Mouse (Mus musculus) CH12.LX (cell line): ENCODE data around the gene Pias1. TPM values are rescaled to one million over a fixed set of nuclear protein-coding genes. Genes with fewer than 3 reads are reported as not detected.

Experiments used
- DNase-seq: peaks from one replicate; pipeline ENCODE4 v3.0.0-alpha.2; 2013; ENCODE audit errors: extremely low read depth
- H3K27ac ChIP-seq: 2 replicates; pipeline ENCODE4 v1.5.1; 2012; ENCODE audit warnings: low read depth, mild to moderate bottlenecking, control low read depth, moderate library complexity; ENCODE audit not compliant: insufficient read depth
- H3K27me3 ChIP-seq: replicated peaks from 2 replicates; pipeline ENCODE3; 2012; ENCODE audit warnings: inconsistent platforms
- H3K36me3 ChIP-seq, 2 experiments: replicated peaks in 1 of 2; 2 replicates each; pipeline versions ENCODE3 to v1.6.1; 2012; ENCODE audit warnings: inconsistent platforms in 1 of 2, low read length in 1 of 2, mild to moderate bottlenecking in 1 of 2, mixed read lengths in 1 of 2, moderate library complexity in 1 of 2; ENCODE audit not compliant: control insufficient read depth in 1 of 2, insufficient read depth in 1 of 2
- H3K4me1 ChIP-seq, 2 experiments: 2 replicates each; pipeline ENCODE4 v1.6.1; 2012; ENCODE audit warnings: inconsistent platforms in 1 of 2, moderate library complexity in 1 of 2; ENCODE audit not compliant: insufficient read depth in 2 of 2, control insufficient read depth in 1 of 2
- H3K4me2 ChIP-seq: 2 replicates; pipeline ENCODE4 v1.6.1; 2012; ENCODE audit warnings: low read depth, mild to moderate bottlenecking, control low read depth; ENCODE audit not compliant: poor library complexity, insufficient read depth, severe bottlenecking
- H3K4me3 ChIP-seq, 3 experiments: fragments of 150-350 bp in 1 of 3; sonication (generic) in 1 of 3; replicated peaks in 1 of 3; 2 replicates each; pipeline versions ENCODE3 to v1.5.1; 2011 to 2012; ENCODE audit warnings: low read depth in 2 of 3, low read length in 2 of 3, mild to moderate bottlenecking in 2 of 3, moderate library complexity in 2 of 3, control low read depth in 1 of 3, improper control_type of control experiment in 1 of 3, inconsistent platforms in 1 of 3, mixed read lengths in 1 of 3; ENCODE audit not compliant: poor library complexity in 1 of 3
- H3K79me2 ChIP-seq: replicated peaks from 2 replicates; pipeline ENCODE4 v1.6.1; 2012; ENCODE audit warnings: mild to moderate bottlenecking, moderate library complexity; ENCODE audit not compliant: control insufficient read depth, poor library complexity, insufficient read depth, severe bottlenecking; ENCODE audit errors: extremely low read depth
- H3K9ac ChIP-seq: 2 replicates; pipeline ENCODE4 v1.6.1; 2012; ENCODE audit warnings: low read depth, mild to moderate bottlenecking, control low read depth, moderate library complexity; ENCODE audit not compliant: insufficient read depth
- H3K9me3 ChIP-seq: replicated peaks from 2 replicates; pipeline ENCODE3; 2012; ENCODE audit warnings: low read length, inconsistent platforms, mixed read lengths
- CHD1 ChIP-seq: IDR thresholded peaks from 2 replicates; pipeline ENCODE4 v1.6.1; 2012; ENCODE audit warnings: low read depth, low read length, improper control_type of control experiment, inconsistent platforms
- CHD2 ChIP-seq: IDR thresholded peaks from 2 replicates; pipeline ENCODE4 v1.6.1; 2011; ENCODE audit warnings: low read length, improper control_type of control experiment
- CTCF ChIP-seq, 2 experiments: IDR thresholded peaks in 1 of 2; conservative IDR thresholded peaks in 1 of 2; 2 replicates each; pipeline ENCODE4 v1.5.1; 2011 to 2012; ENCODE audit warnings: low read depth in 2 of 2, low read length in 2 of 2, improper control_type of control experiment in 1 of 2, inconsistent platforms in 1 of 2, mild to moderate bottlenecking in 1 of 2, moderate library complexity in 1 of 2
- E2F4 ChIP-seq: IDR thresholded peaks from 2 replicates; pipeline ENCODE4 v1.6.1; 2011; ENCODE audit warnings: low read depth, low read length, improper control_type of control experiment; ENCODE audit not compliant: insufficient replicate concordance
- ELF1 ChIP-seq: IDR thresholded peaks from 2 replicates; pipeline ENCODE4 v1.6.1; 2014; ENCODE audit warnings: low read depth, mild to moderate bottlenecking, inconsistent platforms, low read length, improper control_type of control experiment
- EP300 ChIP-seq: IDR thresholded peaks from 2 replicates; pipeline ENCODE4 v1.6.1; 2011; ENCODE audit warnings: low read length, improper control_type of control experiment
- ETS1 ChIP-seq: conservative IDR thresholded peaks from 2 replicates; pipeline ENCODE4 v1.6.1; 2012; ENCODE audit warnings: low read depth, mild to moderate bottlenecking, inconsistent platforms, low read length, improper control_type of control experiment, moderate library complexity
- GABPA ChIP-seq: IDR thresholded peaks from 2 replicates; pipeline ENCODE4 v1.6.1; 2012; ENCODE audit warnings: low read depth, low read length, improper control_type of control experiment, inconsistent platforms; ENCODE audit not compliant: insufficient replicate concordance
- HCFC1 ChIP-seq: IDR thresholded peaks from 2 replicates; pipeline ENCODE4 v1.6.1; 2012; ENCODE audit warnings: low read depth, mild to moderate bottlenecking, inconsistent platforms, low read length, improper control_type of control experiment
- IRF4 ChIP-seq: IDR thresholded peaks from 2 replicates; pipeline ENCODE4 v1.6.1; 2014; ENCODE audit warnings: low read depth, mild to moderate bottlenecking, inconsistent platforms, low read length, improper control_type of control experiment
- JUN ChIP-seq: IDR thresholded peaks from 2 replicates; pipeline ENCODE4 v1.6.1; 2011; ENCODE audit warnings: low read depth, mild to moderate bottlenecking, low read length, improper control_type of control experiment, moderate library complexity; ENCODE audit not compliant: insufficient read depth
- JUND ChIP-seq: conservative IDR thresholded peaks from 2 replicates; pipeline ENCODE4 v1.6.1; 2011; ENCODE audit warnings: low read depth, low read length, improper control_type of control experiment
- MAFK ChIP-seq: IDR thresholded peaks from 2 replicates; pipeline ENCODE4 v1.6.1; 2011; ENCODE audit warnings: low read length, improper control_type of control experiment; ENCODE audit not compliant: insufficient replicate concordance
- MAX ChIP-seq: IDR thresholded peaks from 2 replicates; pipeline ENCODE4 v1.6.1; 2011; ENCODE audit warnings: low read length, improper control_type of control experiment
- MAZ ChIP-seq: IDR thresholded peaks from 2 replicates; pipeline ENCODE4 v1.6.1; 2012; ENCODE audit warnings: low read depth, mild to moderate bottlenecking, inconsistent platforms, low read length, improper control_type of control experiment, moderate library complexity
- MEF2A ChIP-seq: IDR thresholded peaks from 2 replicates; pipeline ENCODE4 v1.6.1; 2014; ENCODE audit warnings: low read depth, mild to moderate bottlenecking, inconsistent platforms, low read length, improper control_type of control experiment, borderline replicate concordance
- MXI1 ChIP-seq: IDR thresholded peaks from 2 replicates; pipeline ENCODE4 v1.6.1; 2011; ENCODE audit warnings: mild to moderate bottlenecking, low read depth, low read length, improper control_type of control experiment
- MYC ChIP-seq: IDR thresholded peaks from 2 replicates; pipeline ENCODE4 v1.6.1; 2011; ENCODE audit warnings: low read depth, mild to moderate bottlenecking, improper control_type of control experiment, low read length
- NELFE ChIP-seq: IDR thresholded peaks from 2 replicates; pipeline ENCODE4 v1.6.1; 2011; ENCODE audit warnings: low read depth, low read length, improper control_type of control experiment
- NRF1 ChIP-seq: IDR thresholded peaks from 2 replicates; pipeline ENCODE4 v1.6.1; 2014; ENCODE audit warnings: low read depth, mild to moderate bottlenecking, inconsistent platforms, low read length, improper control_type of control experiment, moderate library complexity
- PAX5 ChIP-seq: IDR thresholded peaks from 2 replicates; pipeline ENCODE4 v1.6.1; 2012; ENCODE audit warnings: low read length, inconsistent platforms, mixed read lengths
- POLR2AphosphoS2 ChIP-seq: IDR thresholded peaks from 2 replicates; pipeline ENCODE4 v1.6.1; 2011; ENCODE audit warnings: low read depth, low read length, improper control_type of control experiment
- RAD21 ChIP-seq: IDR thresholded peaks from 2 replicates; pipeline ENCODE4 v1.6.1; 2011; ENCODE audit warnings: low read depth, mild to moderate bottlenecking, low read length, improper control_type of control experiment, moderate library complexity
- RCOR1 ChIP-seq: conservative IDR thresholded peaks from 2 replicates; pipeline ENCODE4 v1.6.1; 2012; ENCODE audit warnings: low read depth, mild to moderate bottlenecking, inconsistent platforms, low read length, improper control_type of control experiment
- SMC3 ChIP-seq: IDR thresholded peaks from 2 replicates; pipeline ENCODE4 v1.6.1; 2011; ENCODE audit warnings: low read depth, low read length, improper control_type of control experiment
- TBP ChIP-seq: conservative IDR thresholded peaks from 2 replicates; pipeline ENCODE4 v1.6.1; 2011; ENCODE audit warnings: low read depth, low read length, improper control_type of control experiment
- UBTF ChIP-seq: IDR thresholded peaks from 2 replicates; pipeline ENCODE4 v1.6.1; 2012; ENCODE audit warnings: low read depth, mild to moderate bottlenecking, inconsistent platforms, low read length, improper control_type of control experiment, moderate library complexity
- USF1 ChIP-seq: IDR thresholded peaks from 2 replicates; pipeline ENCODE4 v1.6.1; 2014; ENCODE audit warnings: low read depth, mild to moderate bottlenecking, inconsistent platforms, low read length, improper control_type of control experiment
- ZC3H11A ChIP-seq: IDR thresholded peaks from 2 replicates; pipeline ENCODE4 v1.6.1; 2012; ENCODE audit warnings: low read depth, mild to moderate bottlenecking, inconsistent platforms, low read length, improper control_type of control experiment
- ZMIZ1 ChIP-seq: IDR thresholded peaks from 2 replicates; pipeline ENCODE4 v1.6.1; 2012; ENCODE audit warnings: low read depth, mild to moderate bottlenecking, inconsistent platforms, low read length, improper control_type of control experiment
- ZNF384 ChIP-seq: IDR thresholded peaks from 2 replicates; pipeline ENCODE4 v1.6.1; 2012; ENCODE audit warnings: low read depth, low read length, improper control_type of control experiment, inconsistent platforms
- dilution Hi-C: fragments of 300-500 bp; cut with MboI; formaldehyde crosslinking; loops from 2 replicates; pipeline ENCODE4 v1.14.3; 2020; ENCODE audit warnings: low sequenced_read_pairs; ENCODE audit not compliant: extremely low pct_unique_long_range_greater_than_20kb, extremely low pct_ligation_motif_present
- in situ Hi-C: fragments of 300-500 bp; cut with MboI; formaldehyde crosslinking; loops from 3 replicates; pipeline ENCODE4 v1.14.3; 2019; ENCODE audit warnings: low sequenced_read_pairs, low pct_ligation_motif_present, low pct_unique_long_range_greater_than_20kb, mixed read lengths
- polyA plus RNA-seq: library from polyadenylated mRNA; unstranded; fragments of >175 nt; gene quantifications from 2 replicates; pipeline ENCODE4 v1.2.1, GENCODE M21; 2012; ENCODE audit warnings: low read depth; ENCODE audit not compliant: insufficient read length
- total RNA-seq, 2 experiments: library from RNA; depleted of rRNA; stranded (reverse); fragments of 300-350 nt in 1 of 2; fragments of >200 nt in 1 of 2; gene quantifications; 2 replicates each; pipeline ENCODE4 v1.2.3; 2012 to 2014

Gene Pias1
- total and polyA plus RNA-seq, 3 experiments: 8.0 to 22.7 (median 11.9) TPM

DNA sequence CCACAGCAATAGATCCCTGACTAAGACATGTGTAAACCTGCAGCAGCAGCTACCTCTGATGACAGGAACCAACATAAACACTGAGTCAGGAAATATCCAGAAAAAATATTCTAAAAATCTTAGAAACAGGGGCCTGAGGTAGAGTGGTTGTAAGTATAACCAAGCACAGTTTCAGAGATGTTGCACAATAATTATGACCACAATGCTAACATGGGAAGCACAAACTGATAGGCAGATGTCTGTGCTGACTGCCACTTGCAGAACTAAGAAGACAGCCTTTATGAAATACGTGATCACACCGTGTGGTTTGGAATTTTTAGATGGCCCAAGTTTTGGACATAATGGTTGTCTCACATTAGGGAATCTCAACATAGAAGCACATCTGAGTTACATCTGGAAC, 83.9 kb downstream of the Pias1 start:
- Histone ChIP-seq H3K27ac (no peak overlapping the region), H3K9ac (no peak overlapping the region), H3K36me3 (peaks cover 18 to 63% of the 10 kb centered on the region in 2 experiments), H3K4me1 (no peaks in the 10 kb centered on the region), H3K4me3 (no peak overlapping the region), H3K4me2 (no peak overlapping the region), H3K27me3 (no peaks in the 10 kb centered on the region), H3K9me3 (peaks cover 8% of the 10 kb centered on the region), H3K79me2 (no peaks in the 10 kb centered on the region)
- TF ChIP-seq MYC (no peak), CHD1 (no peak), IRF4 (no peak), NRF1 (no peak), MAFK (no peak), MXI1 (no peak), UBTF (no peak), GABPA (no peak), ELF1 (no peak), RCOR1 (no peak), JUN (no peak), SMC3 (no peak), ZMIZ1 (no peak), ZC3H11A (no peak), USF1 (no peak), ETS1 (no peak), JUND (no peak), POLR2AphosphoS2 (no peak), EP300 (no peak), HCFC1 (no peak)
- dilution Hi-C loops: no loop called here
- in situ Hi-C loops: no loop called here
- no peak for DNase-seq

GRCm38 (mm10) chr9:62901736-62902135, 86.0 kb downstream of the Pias1 start:
- no peaks in the 10 kb centered on the region for H3K79me2 ChIP-seq
- no peak overlapping the region for H3K4me3 ChIP-seq
- H3K27ac ChIP-seq: no peak overlapping the region
- in situ Hi-C loops: no loop called here
- TF ChIP-seq MAZ: no peak
- no peak for TF ChIP-seq MAFK
- TF ChIP-seq UBTF: no peak
- no peak for TF ChIP-seq ZNF384
- TF ChIP-seq TBP: no peak
- TF ChIP-seq RCOR1: no peak
- no peak for TF ChIP-seq MEF2A
- no peak for TF ChIP-seq RAD21
- TF ChIP-seq JUND: no peak
- no peak for TF ChIP-seq E2F4
- no peak for TF ChIP-seq MXI1
- TF ChIP-seq NELFE: no peak
- no peak for TF ChIP-seq CTCF (conservative IDR thresholded peaks at IDR 0.05 in 1 of 2, IDR thresholded peaks at IDR 0.05 in 1 of 2; ENCODE audit: low read depth in 2 of 2, low read length in 2 of 2)
- TF ChIP-seq MAX: no peak
- TF ChIP-seq PAX5: no peak
- no peak for TF ChIP-seq USF1
- TF ChIP-seq ETS1: no peak
- TF ChIP-seq CHD2: no peak
- TF ChIP-seq POLR2AphosphoS2: no peak
- TF ChIP-seq HCFC1: no peak
- no peak for DNase-seq
- no peak overlapping the region for H3K4me2 ChIP-seq
- H3K9me3 ChIP-seq: peaks cover 8% of the 10 kb centered on the region
- peaks cover 14 to 64% of the 10 kb centered on the region in 2 experiments for H3K36me3 ChIP-seq
- H3K4me1 ChIP-seq: no peaks in the 10 kb centered on the region
- H3K27me3 ChIP-seq: no peaks in the 10 kb centered on the region
- dilution Hi-C loops: no loop called here
- H3K9ac ChIP-seq: no peak overlapping the region
